Mouse (Mus musculus) left cerebral cortex, adult 2 months (tissue): ENCODE data around the gene Susd5. TPM values are rescaled to one million over a fixed set of nuclear protein-coding genes. Genes with fewer than 3 reads are reported as not detected.
"Not testable (repeated sequence)": the region's sequence is repeated elsewhere in the genome, so short reads cannot be mapped to it uniquely, and the experiment has no call there.

Experiments
- DNase-seq, 2 experiments: peaks; one replicate each; pipeline ENCODE4 v3.0.0; 2021 to 2022; ENCODE audit warnings: low spot score in 2 of 2, mixed read lengths in 1 of 2; ENCODE audit errors: extremely low spot score in 1 of 2
- H3K27ac ChIP-seq: fragments of 200-600 bp; 2 replicates; pipeline ENCODE4 v1.8.1; 2022
- H3K4me3 ChIP-seq: fragments of 200-600 bp; 2 replicates; pipeline ENCODE4 v1.8.1; 2022
- CTCF ChIP-seq: fragments of 200-600 bp; IDR thresholded peaks from 2 replicates; pipeline ENCODE4 v1.8.1; 2022; ENCODE audit warnings: antibody characterized with exemption, mild to moderate bottlenecking, moderate library complexity
- intact Hi-C: fragments of 180-260 bp; cut with DNase I; formaldehyde crosslinking; loops from one replicate; pipeline ENCODE4 v1.15.1; 2025
- total RNA-seq, 2 experiments: library from RNA; stranded (reverse); gene quantifications; 2 replicates each; pipeline ENCODE4 v1.2.3; 2021

The Susd5 gene
- total RNA-seq, 2 experiments from 2014 or later = 9.1 to 11.8 TPM

DNA sequence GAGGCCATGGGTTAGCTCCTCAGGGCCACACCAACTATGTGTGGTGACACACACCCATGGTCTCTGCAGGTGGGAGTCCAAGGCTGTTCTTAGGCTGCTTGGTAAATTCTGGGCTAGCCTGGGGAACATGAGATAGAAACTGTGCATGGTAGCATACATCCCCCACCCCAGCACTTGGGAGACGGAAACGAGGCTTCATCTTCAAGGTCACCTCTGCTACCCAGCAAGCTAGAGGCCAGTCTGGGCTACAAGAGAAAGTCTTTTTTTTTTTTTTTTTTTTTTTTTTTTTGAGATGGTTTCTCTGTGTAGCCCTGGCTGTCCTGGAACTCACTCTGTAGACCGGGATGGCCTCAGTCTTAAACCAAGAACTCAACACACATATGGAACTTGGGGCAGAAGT lies 29.5 kb downstream of the Susd5 start:
- intact Hi-C loops = no loop called here
- no peak overlapping the region for H3K27ac ChIP-seq
- no peak for DNase-seq

DNA sequence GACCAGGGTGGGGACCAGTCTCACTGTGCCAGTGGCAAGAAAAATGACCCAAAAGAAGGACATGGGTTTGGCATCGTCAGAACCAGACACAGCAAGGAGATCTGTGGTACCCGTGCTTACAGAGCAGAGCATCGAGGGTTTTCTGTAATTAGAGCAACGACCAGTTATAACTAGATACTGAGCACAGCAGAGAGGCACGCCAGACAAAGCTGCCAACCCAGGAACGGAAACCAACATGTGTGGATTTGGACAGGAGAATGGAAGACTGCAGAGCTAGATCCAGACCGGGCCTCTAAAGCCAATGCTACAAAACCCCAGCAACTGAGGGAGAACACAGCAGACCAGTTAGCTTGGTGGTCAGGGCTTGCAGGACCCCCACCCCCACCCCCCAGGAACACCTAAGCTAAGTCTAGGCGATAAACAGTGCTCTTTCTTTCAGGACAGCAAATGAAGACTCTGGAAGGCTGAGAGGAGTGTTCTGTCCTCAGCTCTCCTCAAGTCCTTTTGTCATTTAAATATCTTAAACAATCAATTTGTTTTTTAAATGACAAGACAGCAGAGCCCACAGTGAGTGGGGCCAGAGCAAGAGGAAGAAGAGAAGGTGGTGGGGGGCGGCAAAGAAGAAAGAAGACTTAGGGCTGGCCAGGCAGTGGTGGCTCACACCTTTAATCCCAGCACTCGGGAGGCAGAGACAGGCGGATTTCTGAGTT lies 30.3 kb downstream of the Susd5 start:
- no peak for TF ChIP-seq CTCF
- intact Hi-C loops = no loop called here
- no peak for DNase-seq
- H3K4me3 ChIP-seq = no peak overlapping the region
- no peak overlapping the region for H3K27ac ChIP-seq

More for the DNA sequence above, 29.5 kb downstream of the Susd5 start:
- no peak overlapping the region for H3K4me3 ChIP-seq
- TF ChIP-seq CTCF = no peak

DNA sequence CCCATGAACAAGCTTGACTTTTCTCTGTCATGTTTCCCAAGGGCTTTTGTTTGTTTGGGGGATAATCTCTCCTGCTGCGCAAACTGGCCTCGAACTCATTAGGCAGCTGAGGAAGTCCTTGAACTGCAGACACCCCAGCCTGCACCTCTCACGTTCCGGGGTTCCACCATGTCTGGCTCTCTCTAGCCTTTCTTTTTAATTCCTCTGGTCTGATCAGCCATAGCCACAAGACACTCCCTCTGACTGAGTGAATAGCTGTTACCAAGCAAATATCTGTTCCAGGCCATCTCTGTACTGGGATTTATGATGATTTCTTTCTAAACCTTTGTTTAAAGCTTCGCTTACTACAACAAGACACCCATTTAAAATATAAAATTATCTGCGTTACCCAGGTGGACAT lies 31.9 kb downstream of the Susd5 start:
- DNase-seq, H3K4me3 ChIP-seq, intact Hi-C loops, H3K27ac ChIP-seq: not testable (repeated sequence)

DNA sequence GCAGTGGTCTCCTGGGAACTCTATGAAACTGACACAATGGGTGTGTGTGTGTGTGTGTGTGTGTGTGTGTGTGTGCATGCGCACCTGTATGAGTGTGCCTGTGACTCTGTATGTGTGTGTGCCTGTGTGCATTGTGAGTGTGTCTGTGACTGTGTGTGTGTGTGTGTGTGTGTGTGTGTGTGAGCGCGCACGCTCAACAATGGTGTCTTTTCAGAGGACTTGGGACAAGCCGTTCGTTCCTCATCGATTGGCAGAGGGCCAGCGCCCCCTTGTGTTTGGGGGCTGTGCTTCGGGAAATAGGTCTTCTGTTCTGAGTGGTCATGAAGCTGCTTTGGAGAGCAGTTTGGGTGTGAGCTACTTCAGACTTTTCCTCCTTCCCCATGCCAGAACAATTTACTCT lies 35.2 kb downstream of the Susd5 start:
- H3K4me3 ChIP-seq, intact Hi-C loops, H3K27ac ChIP-seq, DNase-seq: not testable (repeated sequence)

DNA sequence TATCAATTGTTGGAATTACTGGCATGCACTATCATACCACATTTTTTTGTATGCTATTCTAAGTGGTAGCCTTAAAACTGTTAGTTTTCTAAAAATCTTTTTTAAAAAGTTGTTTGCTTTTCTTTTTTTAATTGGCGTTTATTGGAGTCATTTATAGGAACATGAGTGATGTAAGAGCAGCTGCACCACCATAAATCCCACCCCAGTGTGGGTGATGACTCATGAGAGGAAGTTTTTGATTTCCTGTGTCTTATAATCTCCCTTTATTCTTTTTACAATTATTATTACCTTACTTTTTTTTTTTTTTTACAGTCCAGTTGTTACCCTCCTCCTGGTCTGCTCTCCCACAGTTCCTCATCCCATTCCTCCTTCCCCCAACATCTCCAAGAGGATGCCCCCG lies 37.9 kb downstream of the Susd5 start:
- H3K27ac ChIP-seq = no peak overlapping the region
- intact Hi-C loops = no loop called here
- no peak for DNase-seq
- no peak for TF ChIP-seq CTCF
- no peak overlapping the region for H3K4me3 ChIP-seq

DNA sequence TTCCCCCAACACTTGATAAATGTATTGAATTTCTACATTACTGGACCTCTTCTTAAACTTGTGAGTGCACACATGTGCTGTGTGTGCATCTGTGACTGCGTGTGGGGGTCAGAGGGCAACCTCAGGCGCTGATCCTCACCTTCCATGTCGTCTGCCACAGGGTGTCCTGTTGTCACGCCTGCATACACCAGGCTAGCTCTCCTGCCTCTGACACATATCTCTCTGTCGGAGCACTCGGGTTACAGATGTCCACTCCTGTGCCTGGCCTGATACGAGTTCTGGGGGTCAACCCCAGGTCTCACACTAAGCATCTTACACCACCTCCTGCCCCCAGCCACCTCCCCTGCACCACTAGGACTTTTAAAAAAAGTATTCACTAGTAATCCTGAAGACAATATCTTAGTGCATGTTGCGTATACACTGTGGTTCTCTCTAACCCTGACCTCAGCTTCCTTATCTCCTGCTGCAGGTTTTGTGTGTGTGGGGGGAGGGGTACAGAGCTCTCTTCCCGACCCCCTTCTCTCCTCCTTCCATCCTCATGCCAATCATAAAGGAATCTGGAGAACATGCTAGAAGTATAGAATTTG lies 41.9 kb downstream of the Susd5 start:
- intact Hi-C loops = no loop called here
- Histone ChIP-seq H3K27ac (no peak overlapping the region), H3K4me3 (no peak overlapping the region)
- DNase-seq = no peak
- no peak for TF ChIP-seq CTCF

DNA sequence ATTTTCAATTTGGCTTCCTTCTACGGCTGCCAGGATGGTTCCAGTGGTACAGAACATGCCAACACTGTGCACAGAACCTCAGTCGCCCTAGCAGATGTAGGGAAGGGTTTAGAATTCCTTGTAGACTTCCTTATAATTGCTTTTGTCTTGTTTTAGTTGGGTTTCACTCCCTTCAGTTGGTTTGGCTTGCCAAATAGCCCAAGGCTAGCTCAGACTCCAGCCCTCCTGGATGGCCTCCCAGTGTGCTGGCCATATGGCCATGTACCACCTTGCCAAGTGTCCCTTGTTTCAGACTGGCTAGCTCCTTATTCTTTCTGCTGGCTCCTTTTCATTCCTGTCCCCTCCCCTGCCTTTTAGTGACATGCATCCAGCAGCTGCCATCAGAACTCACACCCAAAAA lies 53.3 kb downstream of the Susd5 start:
- no peak for TF ChIP-seq CTCF
- no peak for DNase-seq
- no peak overlapping the region for H3K27ac ChIP-seq
- no peak overlapping the region for H3K4me3 ChIP-seq
- intact Hi-C loops = loop anchor here (5.0 to 10.0 kb wide), 2 partner anchors 68 to 375 kb away; no protein-coding TSS in a partner anchor

DNA sequence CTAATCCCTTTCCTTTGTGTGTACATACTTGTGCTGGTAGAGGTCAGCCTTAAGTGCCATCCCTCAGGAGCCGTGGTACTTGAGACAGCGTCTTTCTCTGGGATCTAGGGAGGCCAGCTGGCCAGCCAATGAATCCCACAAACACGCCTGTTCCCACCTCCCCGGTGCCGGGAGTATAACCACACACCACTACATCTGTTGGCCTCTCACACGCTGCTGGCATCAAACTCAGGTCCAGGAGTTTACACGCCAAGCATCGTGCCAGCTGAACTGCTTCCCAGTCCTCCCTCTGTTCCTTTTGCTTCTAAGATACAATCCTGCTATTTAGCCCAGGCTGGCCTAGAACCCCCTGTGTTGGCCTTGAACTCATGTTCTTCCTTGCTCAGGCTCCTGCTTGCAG lies 54.2 kb downstream of the Susd5 start:
- no peak for TF ChIP-seq CTCF
- peak in 1 of 2 experiments; percentile 10 for DNase-seq
- no peak overlapping the region for H3K27ac ChIP-seq
- intact Hi-C loops = loop anchor here (5.0 to 10.0 kb wide), 2 partner anchors 69 to 376 kb away; no protein-coding TSS in a partner anchor
- H3K4me3 ChIP-seq = no peak overlapping the region

DNA sequence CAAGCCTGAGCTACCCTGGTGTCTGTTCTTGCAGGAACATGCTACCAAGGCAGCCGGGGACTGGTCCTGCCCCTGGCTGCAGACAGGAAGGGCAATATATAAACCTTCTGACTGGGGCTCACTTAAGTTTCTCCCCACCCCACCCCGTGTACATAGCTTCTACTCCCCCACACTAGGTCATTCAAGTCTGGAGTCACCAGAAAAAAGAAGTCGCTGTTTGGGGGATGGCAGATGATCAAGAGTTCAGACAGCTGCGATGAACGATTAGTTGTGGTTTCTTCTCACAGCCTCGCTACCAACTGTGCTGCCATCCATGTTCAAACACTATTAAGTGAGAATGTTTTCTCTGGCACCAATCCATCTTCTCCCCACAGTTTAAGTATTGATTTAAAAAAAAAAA lies 55.3 kb downstream of the Susd5 start:
- intact Hi-C loops = loop anchor here (5.0 to 10.0 kb wide), 2 partner anchors 70 to 377 kb away; no protein-coding TSS in a partner anchor
- no peak for DNase-seq
- TF ChIP-seq CTCF = no peak
- Histone ChIP-seq H3K27ac (no peak overlapping the region), H3K4me3 (no peak overlapping the region)

DNA sequence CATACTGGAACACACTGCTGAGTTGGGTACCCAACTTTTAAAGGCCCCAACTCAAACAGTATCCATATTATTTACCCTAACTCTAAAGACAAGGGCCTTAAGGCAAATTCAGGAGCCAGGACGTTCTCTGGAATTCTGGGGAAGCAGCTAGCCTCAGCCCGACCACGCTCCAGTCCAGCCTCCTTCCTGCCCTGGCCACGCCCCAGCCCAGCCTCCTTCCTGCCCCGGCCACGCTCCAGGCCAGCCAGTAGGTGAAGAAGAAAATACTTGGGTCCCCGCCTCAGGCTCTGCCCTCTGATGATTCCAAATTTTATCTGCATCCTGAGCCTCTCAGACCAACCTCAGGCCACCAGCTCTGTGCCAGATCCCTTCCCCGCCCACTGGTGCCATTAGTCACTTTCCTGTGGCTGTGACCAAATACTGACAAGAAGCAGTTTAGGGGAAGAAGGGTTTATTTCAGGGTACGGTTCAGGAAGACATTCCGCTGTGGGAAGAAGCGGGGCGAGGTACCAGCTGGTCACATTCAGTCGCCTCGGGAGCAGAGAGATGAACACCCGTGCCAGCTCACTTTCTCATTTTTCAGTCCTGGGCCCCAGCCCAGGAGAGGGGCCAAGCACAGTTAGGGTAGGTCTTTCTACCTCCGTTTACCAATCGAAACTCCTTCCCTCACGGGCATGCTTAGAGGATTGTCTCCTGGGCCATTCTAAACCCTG lies 57.1 kb downstream of the Susd5 start:
- no peak overlapping the region for H3K27ac ChIP-seq
- TF ChIP-seq CTCF = no peak
- H3K4me3 ChIP-seq = no peak overlapping the region
- intact Hi-C loops = loop anchor here (5.0 to 10.0 kb wide), 2 partner anchors 72 to 379 kb away; no protein-coding TSS in a partner anchor
- no peak for DNase-seq

DNA sequence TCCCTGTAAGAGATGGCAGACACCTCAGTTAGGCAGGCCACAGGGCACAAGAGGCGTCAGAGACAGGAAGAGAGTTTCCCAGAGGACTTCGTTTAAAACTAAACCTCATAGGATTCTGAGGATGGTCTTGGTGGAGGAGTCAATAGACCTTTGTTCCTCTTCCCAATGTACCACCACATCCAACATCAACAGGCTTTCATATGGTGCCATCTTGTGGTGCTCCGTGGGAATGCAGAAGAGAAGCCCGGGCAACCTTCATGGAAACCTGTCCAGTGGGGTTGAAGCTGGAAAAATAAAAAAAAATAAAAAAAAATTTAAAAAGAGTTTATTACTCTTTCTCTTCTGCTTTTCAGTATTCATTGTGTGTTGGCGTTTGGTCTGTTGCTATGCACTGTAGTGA lies 59.7 kb downstream of the Susd5 start:
- not testable (repeated sequence) for H3K4me3 ChIP-seq, H3K27ac ChIP-seq
- DNase-seq = peak; percentile 69 to 81
- intact Hi-C loops = loop anchor here (1.0 to 10.0 kb wide), 2 partner anchors 125 to 382 kb away; no protein-coding TSS in a partner anchor
- TF ChIP-seq CTCF = peak; percentile 84

DNA sequence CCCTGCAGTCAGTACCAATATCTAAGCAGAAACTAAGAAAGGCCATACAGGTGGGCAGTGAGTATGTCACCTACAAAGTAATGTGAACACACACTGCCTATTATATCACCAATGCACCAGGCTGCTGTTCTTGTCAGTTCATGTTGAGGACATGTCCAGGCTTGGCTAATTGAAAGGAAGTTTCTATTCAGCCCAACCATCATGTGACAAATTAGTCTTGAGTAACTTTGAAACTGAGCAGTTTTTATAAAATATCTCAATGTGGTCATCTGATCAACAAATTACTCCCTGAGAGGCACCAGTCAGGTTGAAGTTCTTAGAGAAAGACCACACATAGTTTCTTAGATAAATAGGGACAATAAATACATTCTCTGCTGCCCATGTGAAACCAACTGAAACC lies 65.9 kb downstream of the Susd5 start:
- H3K4me3 ChIP-seq, H3K27ac ChIP-seq, intact Hi-C loops, DNase-seq: not testable (repeated sequence)

DNA sequence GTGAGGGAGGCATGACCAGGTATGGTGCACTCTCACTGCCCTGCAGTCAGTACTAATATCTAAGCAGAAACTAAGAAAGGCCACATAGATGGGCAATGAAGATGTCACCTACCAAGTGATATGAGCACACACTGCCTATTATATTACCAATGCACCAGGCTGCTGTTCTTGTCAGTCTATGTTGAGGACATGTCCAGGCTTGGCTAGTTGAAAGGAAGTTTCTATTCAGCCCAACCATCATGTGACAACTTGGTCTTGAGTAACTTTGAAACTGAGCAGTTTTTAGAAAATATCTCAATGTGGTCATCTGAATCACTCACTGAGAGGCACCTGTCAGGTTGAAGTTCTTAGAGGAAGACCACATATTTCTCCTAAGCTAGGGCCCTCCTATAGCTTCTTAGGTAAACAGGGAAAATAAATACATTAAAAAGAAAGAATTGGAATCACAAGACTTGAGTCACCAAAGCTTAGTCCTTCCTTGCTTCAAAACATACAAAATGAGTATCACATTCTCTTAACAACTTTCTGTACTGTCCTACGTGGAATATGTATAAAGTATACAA lies 72.4 kb downstream of the Susd5 start:
- intact Hi-C loops, DNase-seq, H3K27ac ChIP-seq, H3K4me3 ChIP-seq: not testable (repeated sequence)
